Mouse (Mus musculus) left cerebral cortex, adult 11 months (tissue): ENCODE measurements around the gene Rbbp4.
A peak's percentile ranks its signal among the peaks of the same experiment; 100 is the strongest.

ENCODE experiments used
- DNase-seq: peaks from one replicate; pipeline ENCODE4 v3.0.0; 2022; ENCODE audit warnings: low spot score

Gene Rbbp4

DNA sequence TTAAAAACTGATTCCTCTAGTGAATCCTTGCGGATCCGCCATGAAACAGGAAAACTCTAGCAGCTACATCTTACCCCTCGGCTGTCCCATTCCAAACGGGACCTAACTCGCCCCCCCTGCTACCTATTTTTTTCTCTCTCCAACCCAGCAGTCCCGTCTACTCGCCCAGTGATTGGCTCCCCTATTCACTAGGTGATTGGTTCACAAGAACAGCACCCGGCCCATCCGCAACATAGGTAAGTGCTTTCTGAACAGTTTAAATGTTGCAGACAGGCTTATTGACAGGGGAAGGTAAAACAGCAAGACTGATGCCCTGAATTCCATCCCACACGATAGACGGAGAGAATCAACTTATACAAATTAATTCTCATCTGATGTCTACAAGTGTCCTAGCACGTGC lies 18.0 kb upstream of the Rbbp4 start:
- DNase-seq = no peak

DNA sequence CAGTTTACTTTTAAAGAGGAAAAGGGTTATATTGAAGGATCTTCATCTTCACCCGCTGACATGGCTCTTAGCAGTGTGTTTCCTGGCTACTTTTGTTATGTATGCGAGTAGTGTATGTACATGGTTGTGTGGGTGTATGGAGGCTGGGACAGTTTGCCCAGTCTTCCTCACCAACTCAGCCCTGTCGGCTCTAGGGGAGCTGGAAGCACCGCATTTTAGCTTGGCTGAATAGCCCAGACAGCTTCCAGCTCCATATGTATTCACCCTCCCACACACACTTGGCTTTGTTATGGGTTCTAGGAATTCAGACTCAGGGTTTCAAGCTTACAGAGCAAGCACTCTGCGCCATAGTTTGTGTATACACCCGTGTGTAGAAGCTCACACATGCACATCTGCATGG lies 15.9 kb upstream of the Rbbp4 start:
- DNase-seq = peak; percentile 46

DNA sequence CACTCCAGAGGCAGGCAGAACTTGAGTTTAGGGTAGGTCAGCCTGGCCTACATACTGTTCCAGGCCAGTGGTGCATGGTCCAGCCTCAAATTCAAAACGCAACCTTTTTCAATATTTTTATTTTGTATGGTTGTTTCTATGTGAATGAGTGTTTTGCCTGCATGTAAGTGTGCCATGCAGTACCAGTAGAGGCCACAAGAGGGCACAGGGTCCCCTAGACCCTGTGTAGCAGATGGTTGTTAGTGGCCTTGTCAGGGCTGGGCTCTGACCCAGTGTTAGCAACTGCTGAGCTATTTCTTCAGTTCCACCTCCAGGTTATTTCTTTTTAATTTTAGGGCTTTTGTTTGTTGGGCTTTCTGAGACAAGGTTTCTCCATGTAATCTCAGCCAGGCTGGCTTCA lies 15.5 kb upstream of the Rbbp4 start:
- no peak for DNase-seq

DNA sequence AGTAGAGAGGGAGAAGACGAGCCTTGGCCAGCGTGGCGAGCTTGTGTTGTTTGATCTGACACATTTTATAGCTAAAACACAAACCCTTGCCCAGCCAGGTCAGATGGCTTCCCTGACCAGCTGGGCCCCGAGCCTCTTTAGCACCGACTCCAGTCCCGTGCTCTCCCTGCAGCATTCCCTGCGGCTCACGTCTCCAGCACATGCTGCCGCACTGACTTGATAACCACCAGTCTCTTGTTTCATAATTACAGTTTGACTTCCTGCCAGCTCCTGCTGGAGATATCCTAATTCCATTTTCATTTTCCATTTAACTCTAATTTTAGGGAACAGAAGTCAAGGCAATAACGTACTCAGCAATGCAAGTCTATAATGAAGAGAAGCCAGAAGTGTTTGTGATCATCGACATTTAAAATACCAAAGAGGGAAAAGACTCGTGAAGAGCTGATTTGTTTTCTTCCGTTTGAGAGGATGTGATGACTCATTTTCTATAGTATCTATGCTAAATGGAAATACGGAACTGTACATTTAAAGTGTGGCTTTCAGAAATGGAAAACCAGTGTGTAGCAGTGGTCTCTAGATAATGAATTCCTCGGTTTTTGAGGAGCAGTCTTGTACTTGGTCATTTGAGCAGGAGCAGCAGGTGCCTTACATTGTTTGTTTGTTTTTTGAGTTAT lies 11.4 kb upstream of the Rbbp4 start:
- peak; percentile 45 for DNase-seq

DNA sequence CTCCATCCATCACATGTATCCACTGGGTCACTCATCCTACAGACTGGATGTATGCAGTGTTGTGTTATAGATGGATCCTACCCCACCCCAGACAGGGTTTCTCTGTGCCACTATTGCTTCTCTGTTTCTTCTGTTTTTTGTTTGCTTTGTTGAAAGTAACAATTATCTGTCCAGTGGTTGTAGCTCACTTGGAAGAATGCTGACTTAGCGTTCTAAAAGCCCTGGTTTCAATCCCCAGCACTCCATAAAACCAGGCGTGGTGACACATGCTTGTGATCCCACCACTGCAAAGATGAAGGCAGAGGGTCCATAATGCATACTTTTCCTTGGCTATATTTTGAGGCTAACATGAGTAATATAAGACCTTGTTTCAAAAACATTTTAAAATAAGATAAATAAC lies 7.5 kb upstream of the Rbbp4 start:
- DNase-seq = no peak

DNA sequence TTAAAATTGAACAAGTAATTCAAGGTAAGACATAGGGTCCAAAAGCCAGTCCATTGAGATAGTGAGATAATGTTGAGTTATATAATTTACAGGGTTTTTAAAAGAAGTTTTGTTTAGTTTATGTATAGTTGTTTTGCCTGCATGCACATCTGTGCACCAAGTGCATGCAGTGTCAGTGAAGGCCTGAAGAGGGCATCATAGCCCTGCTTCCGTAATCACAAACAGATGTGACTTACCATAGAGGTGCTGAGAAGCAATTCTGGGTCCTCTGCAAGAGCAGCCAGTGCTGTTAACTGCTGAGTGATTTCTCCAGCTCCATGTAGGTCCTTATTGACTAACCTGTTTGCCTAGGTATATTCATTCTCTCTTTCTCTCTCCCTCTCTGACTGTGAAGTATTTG lies 6.7 kb upstream of the Rbbp4 start:
- DNase-seq = no peak

DNA sequence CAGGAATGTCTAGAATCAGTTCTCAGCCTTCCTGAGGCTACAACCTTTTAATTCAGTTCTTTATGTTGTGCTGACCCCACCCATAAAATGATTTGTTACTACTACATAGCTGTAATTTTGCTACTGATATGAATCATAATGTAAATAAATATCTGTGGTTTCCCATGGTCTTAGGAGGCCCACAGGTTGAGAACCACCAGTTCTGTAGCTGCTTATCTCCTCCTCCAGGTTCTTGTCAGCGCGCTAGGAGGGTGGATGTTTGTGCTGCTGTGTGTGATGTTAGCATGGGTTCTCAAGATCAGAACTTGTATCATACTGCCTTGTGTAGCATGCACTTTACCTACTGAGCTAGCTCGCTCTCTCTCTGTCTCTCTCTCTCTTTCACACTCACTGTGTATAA lies 4.6 kb upstream of the Rbbp4 start:
- no peak for DNase-seq

DNA sequence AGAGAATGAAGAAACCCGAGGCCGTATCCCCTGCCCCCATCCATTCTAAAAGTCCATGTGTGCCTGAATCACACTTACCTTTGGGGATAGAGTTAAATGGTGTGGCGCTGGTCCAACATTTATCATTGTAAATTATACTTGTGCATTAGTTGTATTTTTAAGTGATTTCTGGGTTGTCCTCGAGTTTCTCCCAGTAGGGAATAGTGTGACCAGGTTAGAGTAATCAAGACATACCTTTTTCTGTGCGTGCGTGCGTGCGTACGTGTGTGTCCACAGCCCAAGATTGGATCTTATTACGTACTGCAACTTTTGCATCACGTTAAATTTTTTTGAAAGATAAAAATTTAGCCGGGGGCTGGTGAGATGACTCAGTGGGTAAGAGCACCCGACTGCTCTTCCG lies 1.1 kb upstream of the Rbbp4 start:
- DNase-seq = no peak

DNA sequence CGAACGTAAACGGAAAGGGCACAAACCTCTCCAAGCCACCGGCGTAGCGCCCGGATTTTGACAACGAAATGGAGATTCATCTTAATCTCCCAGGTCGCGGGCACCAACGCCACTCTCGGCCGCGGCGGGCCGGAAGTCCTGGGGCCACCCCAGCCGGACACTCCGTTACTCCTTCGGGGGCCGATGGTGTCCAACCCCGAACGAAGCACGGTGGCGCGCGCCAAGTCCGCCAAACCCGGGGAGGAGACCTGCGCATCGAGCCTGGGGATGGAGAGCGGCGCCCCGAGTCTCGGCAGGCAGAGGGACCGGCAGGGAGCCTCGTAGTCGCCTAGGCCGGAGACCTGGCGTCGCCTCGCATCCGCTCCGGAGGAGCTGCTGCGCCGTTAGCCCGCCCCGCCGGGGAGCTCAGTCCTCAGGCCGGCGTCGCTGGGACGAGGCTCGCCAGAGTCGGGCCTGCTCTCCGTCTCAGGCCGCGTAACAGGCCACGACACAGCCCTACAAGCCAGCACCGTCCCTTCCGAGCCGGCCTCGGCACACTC lies 424 bp downstream of the Rbbp4 start:
- no peak for DNase-seq

DNA sequence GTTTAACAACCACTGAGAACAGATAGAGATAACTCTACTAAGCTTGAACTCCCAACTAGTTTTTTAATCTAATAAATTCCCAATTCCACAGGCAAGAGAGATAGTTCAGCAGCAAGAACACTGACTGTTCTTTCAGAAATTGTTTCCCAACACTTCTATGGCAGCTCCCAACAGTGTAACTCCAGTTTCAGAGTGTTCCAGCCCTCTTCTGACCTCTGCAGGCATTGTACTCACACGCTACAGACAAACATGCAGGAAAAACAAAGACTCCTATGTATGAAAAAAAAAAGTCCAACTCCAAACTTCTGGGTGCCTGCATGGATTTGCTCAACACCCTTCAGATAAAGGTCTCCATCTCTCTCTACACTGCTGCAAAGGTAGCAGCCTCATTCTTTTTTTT lies 2.3 kb downstream of the Rbbp4 start:
- no peak for DNase-seq

DNA sequence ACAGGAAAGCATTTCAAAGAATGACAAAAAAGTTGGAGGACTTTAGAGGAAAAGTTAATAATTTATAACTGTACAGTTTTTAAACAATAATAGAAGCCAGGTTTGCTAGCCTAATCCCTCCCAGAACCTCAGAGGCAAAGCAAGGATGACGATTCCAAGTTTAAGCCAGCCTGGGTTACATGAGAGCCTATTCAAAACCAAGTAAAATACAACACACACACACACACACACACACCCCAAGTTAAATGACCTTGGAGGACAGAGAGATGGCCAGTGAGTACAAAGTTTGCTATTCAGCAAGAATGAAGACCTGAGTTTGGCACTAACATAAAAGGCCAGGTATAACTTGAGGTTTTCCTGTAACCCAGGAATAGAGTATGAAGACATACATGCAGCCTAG lies 9.0 kb downstream of the Rbbp4 start:
- no peak for DNase-seq

DNA sequence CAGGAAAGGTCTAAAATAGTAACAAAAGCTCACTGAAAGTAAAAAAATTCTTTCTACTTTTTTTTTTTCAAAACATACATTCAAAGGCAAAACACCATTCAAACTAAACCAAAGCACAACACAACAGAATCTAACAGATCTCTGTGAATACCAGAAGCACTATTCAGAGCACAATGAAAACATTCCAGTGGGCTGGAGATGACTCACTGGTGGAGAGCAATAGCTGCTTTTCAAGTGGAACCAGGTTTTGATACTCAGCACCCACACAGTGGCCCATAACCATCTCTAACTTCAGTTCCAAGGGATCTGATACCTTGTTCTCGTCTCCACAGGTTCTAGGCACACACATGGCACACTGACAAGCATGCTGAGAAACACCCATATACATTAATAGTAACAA lies 10.4 kb downstream of the Rbbp4 start:
- no peak for DNase-seq

DNA sequence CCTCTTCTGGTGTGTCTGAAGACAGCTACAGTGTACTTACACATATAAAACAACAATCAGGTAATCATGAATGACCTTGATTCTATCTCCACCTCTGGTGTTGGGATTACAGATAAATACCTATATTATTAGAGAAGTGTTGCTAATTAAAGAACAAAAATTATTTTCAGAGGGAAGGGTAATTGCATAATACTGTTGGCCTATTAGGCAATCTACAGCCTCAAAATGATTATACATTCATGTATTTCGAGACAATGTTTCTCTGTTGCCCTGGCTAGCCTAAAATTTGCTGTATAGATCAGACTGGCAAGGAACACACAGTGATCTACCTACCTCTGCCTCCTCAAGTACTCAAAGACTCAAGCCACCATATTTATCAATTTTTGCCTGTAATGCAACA lies 11.7 kb downstream of the Rbbp4 start:
- DNase-seq = no peak

DNA sequence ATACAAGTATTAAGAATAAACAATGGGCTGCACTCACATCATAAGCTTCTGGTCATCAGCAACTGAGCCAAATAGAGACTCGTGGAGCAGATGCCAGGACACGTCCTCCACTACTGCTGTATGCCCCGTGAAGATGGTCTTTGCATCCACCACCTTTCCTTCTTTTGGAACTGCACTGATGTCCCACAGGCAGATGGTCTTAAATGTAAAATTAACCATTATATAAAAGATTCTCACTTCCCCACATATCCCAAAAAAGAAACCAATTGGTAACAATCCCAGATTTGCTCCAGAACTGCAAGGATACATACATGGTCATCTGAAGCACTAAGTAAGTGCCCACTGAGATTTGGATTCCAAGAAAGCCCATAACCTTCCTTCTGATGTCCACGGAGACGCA lies 13.1 kb downstream of the Rbbp4 start:
- no peak for DNase-seq

DNA sequence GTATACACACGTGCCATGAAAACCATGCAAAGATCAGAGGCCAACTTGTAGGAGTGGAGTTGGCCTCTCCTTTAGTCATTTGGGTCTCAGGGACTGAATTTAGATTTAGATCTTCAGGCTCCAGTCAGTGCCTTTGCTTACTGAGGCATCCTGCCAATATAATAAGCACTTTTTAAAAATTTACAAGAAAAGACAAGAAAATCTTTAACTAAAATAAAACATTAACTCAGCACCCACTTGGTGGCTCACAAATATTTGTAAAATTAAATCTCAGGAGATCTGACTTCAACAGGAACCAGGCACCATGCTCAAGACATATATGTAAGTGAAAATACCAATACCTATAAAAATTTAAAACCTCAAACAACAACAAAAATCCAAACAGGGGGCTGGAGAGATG lies 14.3 kb downstream of the Rbbp4 start:
- DNase-seq = no peak

DNA sequence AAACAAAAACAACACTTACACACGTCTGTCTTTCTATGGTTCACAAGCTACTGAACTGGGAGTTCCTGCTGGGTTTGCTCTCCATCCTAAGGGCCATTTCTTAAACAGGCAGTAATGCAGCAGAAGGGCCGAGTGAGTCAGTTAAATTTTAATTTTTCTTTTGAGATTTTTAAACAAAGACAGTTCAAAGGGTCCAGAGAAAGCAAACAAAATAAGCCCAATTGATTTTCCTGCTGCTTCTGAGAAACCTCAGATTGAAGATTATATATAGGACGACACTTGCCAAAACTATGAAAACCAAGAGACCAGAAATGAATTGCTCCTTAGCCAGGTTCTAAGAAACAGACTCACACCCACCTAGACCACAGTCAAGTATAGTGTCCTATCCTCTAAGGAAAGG lies 21.3 kb downstream of the Rbbp4 start:
- no peak for DNase-seq

DNA sequence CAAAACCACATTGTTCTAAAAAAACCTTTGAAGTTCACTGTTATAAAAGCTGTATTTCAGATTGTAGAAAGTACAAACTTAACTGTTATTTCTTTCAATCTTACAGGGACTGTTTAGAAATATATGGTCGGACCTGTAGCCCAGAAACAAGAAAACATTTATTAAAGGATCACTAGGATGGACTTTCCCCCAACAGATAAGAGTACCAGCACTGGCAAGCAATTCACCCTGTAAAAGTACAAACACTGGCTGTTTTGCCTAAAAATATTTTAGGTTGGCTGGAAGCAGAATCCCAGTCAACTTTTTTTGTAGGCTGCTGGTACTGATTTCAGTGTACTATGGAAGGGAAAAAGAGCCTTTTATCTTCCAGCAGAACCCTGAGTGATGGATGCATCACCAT lies 27.2 kb downstream of the Rbbp4 start:
- no peak for DNase-seq

DNA sequence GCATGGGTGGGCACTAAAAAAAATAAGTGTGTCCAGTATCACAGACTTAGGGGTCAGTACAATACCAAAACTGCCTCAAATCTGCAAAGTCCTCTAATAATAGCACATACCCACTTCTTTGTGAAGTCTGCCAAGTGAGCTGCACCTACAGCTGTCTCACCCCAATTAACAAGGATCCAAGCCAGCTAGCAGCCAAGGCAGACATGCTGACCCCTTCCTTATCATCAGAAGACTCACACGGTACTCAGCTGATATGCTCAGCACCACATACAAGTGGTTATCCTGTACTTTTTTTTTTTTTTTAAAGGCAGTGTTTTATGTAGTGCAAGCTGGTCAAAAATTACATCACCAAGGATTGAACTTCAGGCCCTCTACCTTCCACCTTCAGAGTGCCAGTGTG lies 30.9 kb downstream of the Rbbp4 start:
- no peak for DNase-seq

DNA sequence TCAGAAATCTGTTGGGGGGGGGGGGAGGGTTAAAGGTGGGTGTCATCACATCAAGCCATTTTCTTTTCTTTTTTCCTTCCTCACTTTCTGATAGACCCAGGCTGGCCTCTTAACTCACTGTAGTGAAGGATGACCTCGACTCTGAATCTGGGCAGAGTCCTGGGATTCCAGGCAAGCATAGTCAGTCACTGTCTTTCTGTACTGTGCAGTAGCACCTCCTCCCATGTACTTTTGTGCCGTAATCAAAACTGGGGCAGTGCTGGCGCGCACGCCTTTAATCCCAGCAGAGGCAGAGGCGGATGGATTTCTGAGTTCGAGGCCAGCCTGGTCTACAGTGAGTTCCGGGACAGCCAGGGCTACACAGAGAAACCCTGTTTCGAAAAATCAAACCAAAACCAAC lies 31.4 kb downstream of the Rbbp4 start:
- DNase-seq = no peak

DNA sequence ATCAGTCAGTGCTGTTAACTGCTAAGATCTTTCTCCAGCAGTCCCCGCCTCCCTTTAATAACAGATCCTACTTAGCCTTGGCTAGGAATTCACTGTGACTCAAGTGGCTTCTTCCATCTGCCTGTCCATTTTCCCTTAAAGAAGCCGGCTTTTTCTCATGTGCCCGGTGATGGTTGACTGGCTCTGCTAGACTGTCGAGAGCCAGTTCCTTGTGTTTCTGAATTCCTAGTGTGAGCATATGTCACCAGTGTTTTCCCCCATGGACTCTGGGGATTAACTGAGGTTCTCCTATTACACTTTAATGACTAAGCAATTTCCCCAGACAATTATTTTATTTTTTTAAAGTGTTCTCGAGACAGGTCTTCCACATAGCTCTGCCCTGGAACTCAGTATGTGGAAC lies 31.8 kb downstream of the Rbbp4 start:
- DNase-seq = no peak

DNA sequence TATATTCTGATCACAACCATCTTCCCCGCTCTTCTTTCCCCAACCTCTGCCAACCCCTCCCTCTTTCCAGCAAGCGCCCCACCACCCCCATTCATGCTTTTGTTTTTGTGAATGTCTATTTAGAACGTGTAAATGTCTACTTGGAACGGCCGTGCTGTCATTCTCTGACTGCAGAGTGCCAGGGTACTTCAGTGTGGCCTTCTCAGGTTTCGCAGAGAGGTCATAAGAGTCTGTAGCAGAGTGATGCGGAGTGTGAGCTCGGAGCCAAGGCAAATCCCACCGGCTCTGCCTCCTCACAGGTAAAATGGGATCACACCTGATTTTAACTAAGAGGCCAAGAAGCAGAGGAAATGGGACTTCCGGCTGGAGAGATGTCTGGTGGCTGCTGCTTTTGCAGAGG lies 36.0 kb downstream of the Rbbp4 start:
- DNase-seq = no peak

DNA sequence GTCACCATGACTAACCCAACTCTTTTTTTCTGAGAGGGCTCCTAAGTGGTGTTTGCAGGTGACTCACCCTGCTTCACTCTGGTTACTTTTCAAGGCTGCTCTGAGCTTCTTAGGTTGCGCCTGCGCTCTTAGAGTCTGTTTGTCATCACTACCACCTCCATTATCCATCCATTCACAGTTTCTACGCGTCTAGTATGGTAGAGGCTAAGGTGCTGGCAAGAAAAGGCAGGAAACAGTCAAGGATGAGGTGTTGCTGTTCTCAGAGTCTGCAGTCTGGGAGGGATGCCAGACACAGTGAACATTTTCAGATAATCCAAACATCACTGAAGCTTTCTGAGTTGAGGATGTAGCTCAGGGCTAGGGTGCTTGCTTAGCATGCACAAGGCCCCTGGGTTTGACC lies 37.4 kb downstream of the Rbbp4 start:
- DNase-seq = peak; percentile 14

DNA sequence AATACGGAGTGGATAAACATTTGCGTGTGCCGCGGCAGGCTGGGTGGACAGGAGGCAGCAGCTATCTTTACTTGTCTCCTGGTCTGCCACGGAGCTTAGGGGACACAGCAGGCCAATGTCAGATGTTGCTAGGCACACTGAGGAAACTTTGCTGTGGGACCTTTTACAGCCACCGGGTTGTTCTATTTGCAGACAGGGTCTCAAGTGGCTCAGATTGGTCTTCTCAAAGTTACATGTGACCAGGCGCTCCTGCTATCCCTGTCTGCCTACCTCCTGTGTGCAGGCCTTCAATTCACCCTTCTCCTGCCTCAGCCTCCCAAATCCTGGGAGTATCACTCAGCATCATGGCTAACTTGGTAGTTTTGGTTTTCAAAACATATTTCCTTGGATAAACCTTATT lies 39.1 kb downstream of the Rbbp4 start:
- DNase-seq = no peak

DNA sequence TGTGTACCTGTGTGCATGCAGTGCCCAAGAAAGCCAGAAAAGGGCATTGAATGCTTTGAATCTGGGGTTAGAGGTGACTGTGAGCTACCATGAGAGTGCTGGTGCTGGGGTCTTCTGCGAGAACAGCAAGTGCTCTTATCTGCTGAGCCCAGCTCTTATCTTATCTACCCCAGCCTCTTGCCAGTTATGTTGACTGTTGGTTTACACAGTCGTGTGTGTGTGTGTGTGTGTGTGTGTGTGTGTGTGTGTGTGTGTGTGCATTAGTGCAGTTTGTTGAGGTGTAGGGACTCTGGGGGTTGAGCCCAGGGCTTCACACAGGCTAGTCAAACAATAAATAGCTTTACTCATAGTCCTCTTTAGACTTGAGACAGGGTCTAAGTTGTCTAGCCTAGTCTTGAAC lies 40.0 kb downstream of the Rbbp4 start:
- no peak for DNase-seq

DNA sequence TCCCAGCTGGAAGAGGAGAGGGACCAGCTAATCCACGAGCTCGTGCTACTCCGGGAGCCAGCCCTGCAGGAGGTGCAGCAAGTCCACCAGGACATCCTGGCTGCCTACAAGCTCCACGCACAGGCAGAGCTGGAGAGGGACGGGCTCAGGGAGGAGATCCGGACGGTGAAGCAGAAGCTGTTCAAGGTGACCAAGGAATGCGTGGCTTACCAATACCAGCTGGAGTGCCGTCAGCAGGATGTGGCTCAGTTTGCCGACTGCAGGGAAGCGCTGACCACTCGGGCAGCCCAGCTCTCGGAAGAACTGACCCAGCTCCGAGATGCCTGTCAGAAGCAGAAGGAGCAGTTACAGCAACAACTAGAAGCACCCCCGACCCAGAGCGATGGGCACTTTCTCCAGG lies 41.5 kb downstream of the Rbbp4 start:
- DNase-seq = no peak
